Mouse (Mus musculus) retina, postnatal 1 day (tissue): ENCODE data around the gene Enthd1.
"Not testable (repeated sequence)": the region's sequence is repeated elsewhere in the genome, so short reads cannot be mapped to it uniquely, and the experiment has no call there.

ENCODE experiments used
- DNase-seq: peaks from one replicate; pipeline ENCODE4 v3.0.0-alpha.2; 2012

The Enthd1 gene

GRCm38 (mm10) chr15:80532281-80533072 is 32.5 kb downstream of the Enthd1 start:
- DNase-seq, result no peak

GRCm38 (mm10) chr15:80531026-80531425 is 33.9 kb downstream of the Enthd1 start:
- no peak for DNase-seq

- peak; percentile 64 for DNase-seq
Measured at GRCm38 (mm10) chr15:80529955-80530869, 34.7 kb downstream of the Enthd1 start.

GRCm38 (mm10) chr15:80521661-80522388 is 43.1 kb downstream of the Enthd1 start:
- no peak for DNase-seq

GRCm38 (mm10) chr15:80519931-80520330 is 45.0 kb downstream of the Enthd1 start:
- DNase-seq, result no peak

GRCm38 (mm10) chr15:80518567-80519223 is 46.3 kb downstream of the Enthd1 start:
- DNase-seq, result no peak

GRCm38 (mm10) chr15:80517996-80518395 is 47.0 kb downstream of the Enthd1 start:
- peak; percentile 44 for DNase-seq

GRCm38 (mm10) chr15:80516525-80516924 is 48.4 kb downstream of the Enthd1 start:
- DNase-seq, result no peak

- DNase-seq, result no peak
Measured at GRCm38 (mm10) chr15:80505086-80505485, 59.9 kb downstream of the Enthd1 start.

- not testable (repeated sequence) for DNase-seq
Measured at GRCm38 (mm10) chr15:80503155-80503554, 61.8 kb downstream of the Enthd1 start.

GRCm38 (mm10) chr15:80502741-80503140 is 62.2 kb downstream of the Enthd1 start:
- no peak for DNase-seq

GRCm38 (mm10) chr15:80501106-80502096 is 63.6 kb downstream of the Enthd1 start:
- DNase-seq, result no peak

GRCm38 (mm10) chr15:80500426-80500825 is 64.5 kb downstream of the Enthd1 start:
- DNase-seq, result peak; percentile 47

- DNase-seq, result not testable (repeated sequence)
Measured at GRCm38 (mm10) chr15:80497733-80498132, 67.2 kb downstream of the Enthd1 start.

- DNase-seq, result peak; percentile 46
Measured at GRCm38 (mm10) chr15:80491505-80491904, 73.5 kb downstream of the Enthd1 start.

GRCm38 (mm10) chr15:80490151-80490550 is 74.8 kb downstream of the Enthd1 start:
- DNase-seq, result no peak

GRCm38 (mm10) chr15:80488658-80489057 is 76.3 kb downstream of the Enthd1 start:
- no peak for DNase-seq

- DNase-seq, result no peak
Measured at GRCm38 (mm10) chr15:80485601-80486000, 79.4 kb downstream of the Enthd1 start.

- DNase-seq, result peak; percentile 56
Measured at GRCm38 (mm10) chr15:80483041-80483705, 81.8 kb downstream of the Enthd1 start.

- DNase-seq, result no peak
Measured at GRCm38 (mm10) chr15:80482348-80482747, 82.6 kb downstream of the Enthd1 start.
